Mouse (Mus musculus) embryonic facial prominence, embryonic 10.5 days (tissue): ENCODE measurements at regions not wholly inside any gene's neighbourhood (a gene's known extent, or its start where the extent isn't known, plus 50 kb on each side); places are given as distances from the start of the nearest gene placed in this dataset.

ENCODE experiments used
- DNase-seq: peaks from one replicate; pipeline ENCODE4 v3.0.0-alpha.2; 2017; ENCODE audit warnings: low spot score
- H3K27ac ChIP-seq: fragments of 300-500 bp; sonication (generic); replicated peaks from 2 replicates; pipeline ENCODE4 v1.5.1; 2016; ENCODE audit warnings: mild to moderate bottlenecking
- H3K27me3 ChIP-seq: fragments of 300-500 bp; sonication (generic); replicated peaks from 2 replicates; pipeline ENCODE4 v1.6.1; 2016; ENCODE audit warnings: low read depth, mild to moderate bottlenecking; ENCODE audit not compliant: poor library complexity, severe bottlenecking
- H3K36me3 ChIP-seq: fragments of 300-500 bp; sonication (generic); replicated peaks from 2 replicates; pipeline ENCODE4 v1.6.1; 2016; ENCODE audit warnings: mild to moderate bottlenecking, moderate library complexity
- H3K4me1 ChIP-seq: fragments of 300-500 bp; sonication (generic); 2 replicates; pipeline ENCODE4 v1.6.1; 2016
- H3K4me3 ChIP-seq: fragments of 300-500 bp; sonication (generic); 2 replicates; pipeline ENCODE4 v1.5.1; 2016; ENCODE audit warnings: mild to moderate bottlenecking, moderate library complexity
- H3K9me3 ChIP-seq: fragments of 300-500 bp; sonication (generic); 2 replicates; pipeline ENCODE4 v1.6.1; 2016; ENCODE audit warnings: mild to moderate bottlenecking
- WGBS: fragments of 180-500 bp; shearing (Covaris S2); methylation state at CpG from one replicate; pipeline ENCODE4 v1.1.7; 2016; 5-methylcytosine and 5-hydroxymethylcytosine counted together

DNA sequence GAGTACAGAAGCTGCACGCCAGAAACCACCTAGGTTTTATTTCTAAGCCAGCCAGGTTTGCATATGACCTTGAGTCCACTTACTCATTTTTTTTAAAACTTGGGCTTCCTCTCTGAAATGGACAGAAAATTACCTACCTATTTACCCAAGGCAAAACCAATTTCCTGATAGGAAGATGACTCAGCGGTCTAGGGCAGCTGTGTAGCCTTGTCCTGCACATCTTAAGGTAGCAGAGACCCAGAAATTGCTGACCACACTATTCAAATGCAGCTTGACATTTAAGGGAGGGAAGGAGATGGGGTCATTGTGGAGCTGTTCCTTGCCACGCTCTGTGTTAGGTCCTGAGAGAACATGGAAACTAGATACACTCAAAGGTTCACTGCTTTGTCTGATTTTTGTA is 98.1 kb upstream of the Fndc3a start:
- no peaks in the 10 kb centered on the region for H3K4me1 ChIP-seq
- H3K4me3 ChIP-seq = no peak overlapping the region
- no peaks in the 10 kb centered on the region for H3K9me3 ChIP-seq
- 80% methylated on average over 3 of the region's 3 CpGs for WGBS
- H3K27me3 ChIP-seq = no peaks in the 10 kb centered on the region
- DNase-seq = no peak
- H3K36me3 ChIP-seq = no peaks in the 10 kb centered on the region
- no peak overlapping the region for H3K27ac ChIP-seq

GRCm38 (mm10) chr14:72807286-72807685 is 97.5 kb upstream of the Fndc3a start:
- 95% methylated on average over 7 of the region's 7 CpGs for WGBS
- no peak for DNase-seq
- no peaks in the 10 kb centered on the region for H3K4me1 ChIP-seq

GRCm38 (mm10) chr14:72806598-72806997 is 96.8 kb upstream of the Fndc3a start:
- Histone ChIP-seq H3K27ac (no peak overlapping the region), H3K36me3 (no peaks in the 10 kb centered on the region), H3K4me3 (no peak overlapping the region), H3K9me3 (no peaks in the 10 kb centered on the region), H3K4me1 (no peaks in the 10 kb centered on the region), H3K27me3 (no peaks in the 10 kb centered on the region)
- no peak for DNase-seq
- 92% methylated on average over 6 of the region's 6 CpGs for WGBS

More at GRCm38 (mm10) chr14:72807286-72807685, 97.5 kb upstream of the Fndc3a start:
- Histone ChIP-seq H3K27me3 (no peaks in the 10 kb centered on the region), H3K36me3 (no peaks in the 10 kb centered on the region), H3K4me3 (no peak overlapping the region), H3K27ac (no peak overlapping the region), H3K9me3 (no peaks in the 10 kb centered on the region)

DNA sequence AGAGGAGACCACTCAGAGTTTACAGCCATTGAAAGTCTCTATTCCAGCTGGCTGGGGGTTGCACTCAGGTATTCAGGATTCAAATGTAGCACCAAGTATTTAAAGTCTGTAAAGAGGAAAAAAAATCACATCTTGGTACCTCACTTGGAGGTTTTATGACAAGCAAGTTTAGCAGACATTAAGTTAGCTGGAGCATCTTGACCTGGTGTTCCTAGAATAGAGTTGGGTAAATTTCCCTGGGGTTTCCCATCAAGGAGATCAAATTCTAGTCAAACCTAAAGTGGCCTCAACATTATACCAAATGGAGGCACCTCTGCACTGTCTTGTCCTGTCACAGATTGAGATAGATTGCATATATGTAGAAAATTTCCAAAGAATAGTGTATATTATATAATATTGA is 93.8 kb upstream of the Fndc3a start:
- DNase-seq = no peak
- no peaks in the 10 kb centered on the region for H3K9me3 ChIP-seq
- no peak overlapping the region for H3K27ac ChIP-seq
- H3K4me1 ChIP-seq = no peaks in the 10 kb centered on the region
- H3K27me3 ChIP-seq = no peaks in the 10 kb centered on the region
- no peak overlapping the region for H3K4me3 ChIP-seq
- H3K36me3 ChIP-seq = no peaks in the 10 kb centered on the region

GRCm38 (mm10) chr14:72790654-72791053 is 80.9 kb upstream of the Fndc3a start:
- Histone ChIP-seq H3K27ac (no peak overlapping the region), H3K27me3 (no peaks in the 10 kb centered on the region), H3K4me3 (no peak overlapping the region), H3K36me3 (no peaks in the 10 kb centered on the region), H3K4me1 (no peaks in the 10 kb centered on the region), H3K9me3 (no peaks in the 10 kb centered on the region)
- DNase-seq = no peak
- 80% methylated on average over 3 of the region's 3 CpGs for WGBS

GRCm38 (mm10) chr14:72786929-72787328 is 77.1 kb upstream of the Fndc3a start:
- H3K9me3 ChIP-seq = no peaks in the 10 kb centered on the region
- H3K27ac ChIP-seq = no peak overlapping the region
- H3K4me3 ChIP-seq = no peak overlapping the region
- peaks cover 4% of the 10 kb centered on the region for H3K4me1 ChIP-seq
- H3K27me3 ChIP-seq = no peaks in the 10 kb centered on the region
- H3K36me3 ChIP-seq = no peaks in the 10 kb centered on the region
- no peak for DNase-seq
- 94% methylated on average over 3 of the region's 3 CpGs for WGBS

DNA sequence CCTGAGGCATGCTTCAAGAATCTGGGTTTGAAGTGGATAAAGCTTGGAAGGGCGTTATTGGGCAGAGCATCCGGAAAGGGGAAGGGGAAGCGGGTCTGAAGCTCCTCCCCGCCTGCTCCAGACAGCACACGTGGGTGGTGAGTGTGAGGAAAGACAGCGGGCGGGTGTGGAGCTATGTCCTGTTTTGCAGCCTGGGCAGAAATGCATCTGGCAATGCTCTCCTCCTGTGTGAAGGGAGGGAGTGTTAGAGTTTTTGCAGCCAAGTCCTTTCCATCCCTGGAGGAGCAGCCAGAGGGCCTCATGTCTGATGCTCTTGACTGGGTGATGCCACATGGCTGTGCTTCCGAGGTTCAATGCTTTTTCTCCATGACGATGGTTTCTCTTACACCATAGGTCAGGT is 73.4 kb upstream of the Fndc3a start:
- 73% methylated on average over 9 of the region's 9 CpGs for WGBS
- H3K4me1 ChIP-seq = peaks cover 4% of the 10 kb centered on the region
- H3K9me3 ChIP-seq = no peaks in the 10 kb centered on the region
- no peak for DNase-seq
- no peak overlapping the region for H3K4me3 ChIP-seq
- no peaks in the 10 kb centered on the region for H3K36me3 ChIP-seq
- no peaks in the 10 kb centered on the region for H3K27me3 ChIP-seq
- H3K27ac ChIP-seq = no peak overlapping the region

GRCm38 (mm10) chr14:72779446-72779845 is 69.6 kb upstream of the Fndc3a start:
- no peaks in the 10 kb centered on the region for H3K9me3 ChIP-seq
- DNase-seq = no peak
- WGBS = 74% methylated on average over 4 of the region's 4 CpGs
- peaks cover 4% of the 10 kb centered on the region for H3K4me1 ChIP-seq
- no peaks in the 10 kb centered on the region for H3K36me3 ChIP-seq
- H3K4me3 ChIP-seq = no peak overlapping the region
- H3K27me3 ChIP-seq = no peaks in the 10 kb centered on the region
- H3K27ac ChIP-seq = no peak overlapping the region

GRCm38 (mm10) chr14:72778756-72779155 is 69.0 kb upstream of the Fndc3a start:
- H3K36me3 ChIP-seq = no peaks in the 10 kb centered on the region
- WGBS = 84% methylated on average over 6 of the region's 6 CpGs
- peaks cover 4% of the 10 kb centered on the region for H3K4me1 ChIP-seq
- H3K27ac ChIP-seq = no peak overlapping the region
- H3K9me3 ChIP-seq = no peaks in the 10 kb centered on the region
- DNase-seq = no peak
- no peak overlapping the region for H3K4me3 ChIP-seq
- H3K27me3 ChIP-seq = no peaks in the 10 kb centered on the region

DNA sequence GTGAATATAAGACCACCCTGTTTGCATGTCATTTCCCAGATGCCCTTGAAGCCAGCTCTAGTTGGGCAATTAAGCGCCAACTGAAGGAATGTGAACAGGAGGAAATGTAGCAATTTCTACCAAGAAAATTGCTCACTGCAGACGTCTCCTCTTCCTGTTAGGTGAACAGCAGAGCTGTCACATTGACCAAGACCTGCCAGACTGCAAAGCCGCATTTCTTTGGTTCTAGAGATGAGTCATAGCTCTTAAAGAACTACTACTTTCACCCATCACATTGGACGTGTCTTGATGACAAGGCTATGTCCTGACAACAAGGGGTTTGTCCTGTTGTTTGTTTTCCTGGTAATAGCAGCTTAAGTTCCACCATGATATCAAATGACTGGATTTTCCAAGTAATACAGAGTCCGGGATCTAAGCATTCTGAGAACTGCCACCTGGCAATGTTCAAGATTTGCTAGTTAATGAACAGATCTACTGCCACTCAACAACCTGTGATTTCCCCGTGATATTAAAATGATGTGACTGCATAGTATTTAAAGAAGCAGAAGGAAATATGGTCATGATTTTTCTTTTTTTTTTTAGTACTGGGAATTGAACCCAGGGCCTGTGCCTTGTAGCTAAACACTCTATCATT is 68.2 kb upstream of the Fndc3a start:
- Histone ChIP-seq H3K27me3 (no peaks in the 10 kb centered on the region), H3K36me3 (no peaks in the 10 kb centered on the region), H3K4me3 (no peak overlapping the region), H3K9me3 (no peaks in the 10 kb centered on the region), H3K4me1 (peaks cover under 1% of the 10 kb centered on the region), H3K27ac (no peak overlapping the region)
- no peak for DNase-seq
- WGBS = 73% methylated on average over 6 of the region's 6 CpGs

GRCm38 (mm10) chr14:72770237-72770636 is 60.4 kb upstream of the Fndc3a start:
- Histone ChIP-seq H3K9me3 (no peaks in the 10 kb centered on the region; the same call in 1 of the 2 replicates), H3K27ac (no peak overlapping the region), H3K36me3 (no peaks in the 10 kb centered on the region), H3K27me3 (no peaks in the 10 kb centered on the region), H3K4me3 (no peak overlapping the region), H3K4me1 (peaks cover 11% of the 10 kb centered on the region)
- DNase-seq = no peak
- WGBS = 11% methylated on average over 1 of the region's 1 CpGs

- Histone ChIP-seq H3K4me3 (no peak overlapping the region), H3K9me3 (no peaks in the 10 kb centered on the region), H3K36me3 (no peaks in the 10 kb centered on the region), H3K4me1 (no peaks in the 10 kb centered on the region), H3K27ac (no peak overlapping the region), H3K27me3 (no peaks in the 10 kb centered on the region)
- DNase-seq = no peak
These were observed 50.3 kb upstream of the Fndc3a start for GRCm38 (mm10) chr14:72760123-72760522.
